Mouse (Mus musculus): ENCODE data around the gene 2210408I21Rik. TPM values are rescaled to one million over a fixed set of nuclear protein-coding genes. Genes with fewer than 3 reads are reported as not detected.

Gene 2210408I21Rik
- total and polyA plus RNA-seq, 2 experiments from 2014 or later = 12.0 to 17.5 TPM

- no peak for TF ChIP-seq CTCF (IDR thresholded peaks at IDR 0.05; ENCODE audit: low read depth)
Observed at GRCm38 (mm10) chr13:77275172-77275747, 139.9 kb downstream of the 2210408I21Rik start.

GRCm38 (mm10) chr13:77278659-77279413, 143.5 kb downstream of the 2210408I21Rik start:
- no peaks in the 10 kb centered on the region for H3K9me3 ChIP-seq (ENCODE audit: low read length)
- DNase-seq = no peak
- H3K9ac ChIP-seq = no peak overlapping the region
- H3K4me2 ChIP-seq (ENCODE audit: low read depth) = no peak overlapping the region
- no peaks in the 10 kb centered on the region for H3K27me3 ChIP-seq (ENCODE audit: insufficient read depth, low read length)
- H3K27ac ChIP-seq (ENCODE audit: low read depth, low read length) = no peak overlapping the region
- H3K36me3 ChIP-seq (ENCODE audit: insufficient read depth) = no peaks in the 10 kb centered on the region
- no peak for ATAC-seq
- no peak for TF ChIP-seq CTCF (IDR thresholded peaks at IDR 0.05; ENCODE audit: low read depth)
- WGBS = 73% methylated on average over 7 of the region's 7 CpGs
- no peaks in the 10 kb centered on the region for H3K4me1 ChIP-seq (ENCODE audit: insufficient read depth)
- no peak overlapping the region for H3K4me3 ChIP-seq (ENCODE audit: low read depth, low read length)

More at GRCm38 (mm10) chr13:77275172-77275747, 139.9 kb downstream of the 2210408I21Rik start:
- ATAC-seq = no peak
- no peak for DNase-seq
- H3K36me3 ChIP-seq (ENCODE audit: insufficient read depth) = no peaks in the 10 kb centered on the region
- H3K4me3 ChIP-seq (ENCODE audit: low read depth, low read length) = no peak overlapping the region
- no peaks in the 10 kb centered on the region for H3K9me3 ChIP-seq (ENCODE audit: low read length)
- H3K4me2 ChIP-seq (ENCODE audit: low read depth) = no peak overlapping the region
- no peak overlapping the region for H3K9ac ChIP-seq
- WGBS = 63% methylated on average over 3 of the region's 3 CpGs
- no peak overlapping the region for H3K27ac ChIP-seq (ENCODE audit: low read depth, low read length)
- no peaks in the 10 kb centered on the region for H3K4me1 ChIP-seq (ENCODE audit: insufficient read depth)
- H3K27me3 ChIP-seq (ENCODE audit: insufficient read depth, low read length) = no peaks in the 10 kb centered on the region

DNA sequence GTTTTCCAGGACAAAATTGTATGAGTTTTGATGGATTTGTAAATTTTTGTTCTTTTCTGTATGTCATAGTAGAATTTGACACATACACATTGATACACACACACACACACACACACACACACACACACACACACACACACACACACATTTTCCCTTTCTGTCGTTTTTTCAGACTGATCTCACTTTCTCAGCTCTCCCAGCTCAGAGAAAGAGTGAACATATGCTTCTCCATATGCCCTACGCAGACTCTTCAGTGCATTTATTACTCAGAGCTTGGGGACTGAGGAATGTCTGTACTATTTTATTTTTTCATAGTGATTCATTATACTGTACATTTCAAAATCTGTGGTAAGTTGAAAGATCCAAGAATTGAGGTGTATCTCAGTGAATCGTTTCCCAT, 160.2 kb downstream of the 2210408I21Rik start:
- Histone ChIP-seq H3K4me3 (ENCODE audit: low read depth, low read length) (no peak overlapping the region), H3K27me3 (ENCODE audit: insufficient read depth, low read length) (no peaks in the 10 kb centered on the region), H3K4me1 (ENCODE audit: insufficient read depth) (no peaks in the 10 kb centered on the region), H3K9me3 (ENCODE audit: low read length) (no peaks in the 10 kb centered on the region), H3K27ac (ENCODE audit: low read depth, low read length) (no peak overlapping the region), H3K4me2 (ENCODE audit: low read depth) (no peak overlapping the region), H3K36me3 (ENCODE audit: insufficient read depth) (no peaks in the 10 kb centered on the region; the same call in 1 of the 2 replicates), H3K9ac (no peak overlapping the region)
- 56% methylated on average over 3 of the region's 3 CpGs for WGBS
- DNase-seq (peak; percentile 66), ATAC-seq (peak; percentile 95)
- TF ChIP-seq CTCF (IDR thresholded peaks at IDR 0.05; ENCODE audit: low read depth) = no peak

DNA sequence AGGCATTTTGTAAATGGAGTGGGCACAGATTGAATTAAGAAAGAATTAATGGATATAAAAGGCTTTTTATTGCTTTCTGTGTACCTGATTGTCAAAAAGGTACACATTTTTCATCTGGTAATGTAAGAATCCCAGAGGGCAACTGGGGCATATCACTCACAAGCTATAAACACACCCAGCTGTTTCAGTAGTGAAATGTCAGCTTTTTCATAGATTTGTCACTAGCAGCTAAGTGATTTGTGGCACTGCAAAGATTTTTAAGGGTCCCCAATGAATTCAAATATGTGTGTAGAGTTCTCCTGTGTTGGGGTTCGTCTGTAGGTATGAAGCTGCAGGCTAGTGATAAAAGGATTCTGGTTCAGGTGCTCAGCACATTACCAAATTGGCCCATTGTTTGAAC, 188.8 kb downstream of the 2210408I21Rik start:
- no peak for DNase-seq
- Histone ChIP-seq H3K9ac (no peak overlapping the region), H3K4me1 (ENCODE audit: insufficient read depth) (no peaks in the 10 kb centered on the region), H3K27ac (ENCODE audit: low read depth, low read length) (no peak overlapping the region), H3K27me3 (ENCODE audit: insufficient read depth, low read length) (no peaks in the 10 kb centered on the region), H3K4me3 (ENCODE audit: low read depth, low read length) (no peak overlapping the region), H3K36me3 (ENCODE audit: insufficient read depth) (no peaks in the 10 kb centered on the region), H3K4me2 (ENCODE audit: low read depth) (no peak overlapping the region), H3K9me3 (ENCODE audit: low read length) (no peaks in the 10 kb centered on the region)
- ATAC-seq = no peak
- TF ChIP-seq CTCF (IDR thresholded peaks at IDR 0.05; ENCODE audit: low read depth) = no peak
- WGBS = 56% methylated on average over 1 of the region's 1 CpGs

- ATAC-seq (no peak), DNase-seq (no peak)
- H3K9ac ChIP-seq = no peak overlapping the region
- no peak for TF ChIP-seq CTCF (IDR thresholded peaks at IDR 0.05; ENCODE audit: low read depth)
- H3K27ac ChIP-seq (ENCODE audit: low read depth, low read length) = no peak overlapping the region
- H3K4me2 ChIP-seq (ENCODE audit: low read depth) = no peak overlapping the region
- H3K27me3 ChIP-seq (ENCODE audit: insufficient read depth, low read length) = no peaks in the 10 kb centered on the region
- H3K4me3 ChIP-seq (ENCODE audit: low read depth, low read length) = no peak overlapping the region
- no peaks in the 10 kb centered on the region for H3K9me3 ChIP-seq (ENCODE audit: low read length)
- H3K4me1 ChIP-seq (ENCODE audit: insufficient read depth) = no peaks in the 10 kb centered on the region
- H3K36me3 ChIP-seq (ENCODE audit: insufficient read depth) = no peaks in the 10 kb centered on the region
- WGBS = 61% methylated on average over 5 of the region's 5 CpGs
Observed at GRCm38 (mm10) chr13:77326174-77326959, 191.0 kb downstream of the 2210408I21Rik start.

- Histone ChIP-seq H3K4me2 (ENCODE audit: low read depth) (no peak overlapping the region), H3K9ac (no peak overlapping the region), H3K27ac (ENCODE audit: low read depth, low read length) (no peak overlapping the region), H3K4me3 (ENCODE audit: low read depth, low read length) (no peak overlapping the region), H3K27me3 (ENCODE audit: insufficient read depth, low read length) (no peaks in the 10 kb centered on the region), H3K4me1 (ENCODE audit: insufficient read depth) (no peaks in the 10 kb centered on the region), H3K36me3 (ENCODE audit: insufficient read depth) (no peaks in the 10 kb centered on the region), H3K9me3 (ENCODE audit: low read length) (no peaks in the 10 kb centered on the region)
- DNase-seq (no peak), ATAC-seq (no peak)
- TF ChIP-seq CTCF (IDR thresholded peaks at IDR 0.05; ENCODE audit: low read depth) = no peak
- WGBS = 83% methylated on average over 2 of the region's 2 CpGs
Observed at GRCm38 (mm10) chr13:77342097-77342496, 206.8 kb downstream of the 2210408I21Rik start.

Measured in forebrain, postnatal 0 days (tissue).